Mouse (Mus musculus) brown adipose tissue, adult 24 weeks (tissue): ENCODE results near the gene Sbk2. TPM values are rescaled to one million over a fixed set of nuclear protein-coding genes. Genes with fewer than 3 reads are reported as not detected.

Source experiments
- H3K27ac ChIP-seq: fragments of 200-500 bp; replicated peaks from 2 replicates; pipeline ENCODE4 v1.5.1; 2012; ENCODE audit warnings: low read depth, mild to moderate bottlenecking, low read length
- H3K4me1 ChIP-seq: fragments of 200-500 bp; 2 replicates; pipeline ENCODE4 v1.6.1; 2012; ENCODE audit warnings: low read length, mixed read lengths; ENCODE audit not compliant: control insufficient read depth, insufficient read depth, insufficient read length
- H3K4me3 ChIP-seq: fragments of 200-500 bp; 2 replicates; pipeline ENCODE4 v1.5.1; 2012; ENCODE audit warnings: low read depth, mild to moderate bottlenecking, low read length, moderate library complexity; ENCODE audit not compliant: insufficient read depth
- polyA plus RNA-seq: library from polyadenylated mRNA; stranded (reverse); fragments of >200 nt; gene quantifications from 2 replicates; pipeline ENCODE4 v1.2.4, GENCODE M21; 2012; ENCODE audit not compliant: missing spikeins, insufficient read depth, insufficient read length

Gene Sbk2
- polyA plus RNA-seq, 1 experiment, result 5.4 TPM

GRCm38 (mm10) chr7:4972321-4973047 is 8.3 kb upstream of the Sbk2 start:
- no peak overlapping the region for H3K4me3 ChIP-seq
- peak overlapping the region; percentile 32 for H3K27ac ChIP-seq
- peaks cover 2% of the 10 kb centered on the region; the same call in 1 of the 2 replicates for H3K4me1 ChIP-seq

DNA sequence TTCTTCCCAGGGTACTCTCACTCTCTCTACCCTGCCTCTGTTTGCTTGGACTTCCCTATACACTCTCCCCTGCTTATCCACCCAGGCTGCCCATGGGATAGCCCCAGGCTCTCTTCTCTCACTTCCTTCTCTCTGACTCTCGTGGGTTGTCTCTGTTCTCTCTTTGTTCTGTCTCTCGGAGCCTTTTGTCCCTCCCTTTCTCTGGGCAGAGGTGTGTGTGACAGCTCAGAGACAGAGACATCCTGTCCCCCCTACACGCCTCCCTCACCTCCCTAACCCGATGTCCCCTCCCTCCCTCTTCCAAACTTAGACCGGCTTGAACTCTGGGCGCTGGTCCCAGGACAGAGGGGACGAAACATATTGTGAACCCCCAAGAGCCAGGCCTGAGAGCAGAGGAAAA is 7.5 kb upstream of the Sbk2 start:
- Histone ChIP-seq H3K4me1 (peaks cover 2% of the 10 kb centered on the region; the same call in 1 of the 2 replicates), H3K4me3 (no peak overlapping the region), H3K27ac (no peak overlapping the region)

DNA sequence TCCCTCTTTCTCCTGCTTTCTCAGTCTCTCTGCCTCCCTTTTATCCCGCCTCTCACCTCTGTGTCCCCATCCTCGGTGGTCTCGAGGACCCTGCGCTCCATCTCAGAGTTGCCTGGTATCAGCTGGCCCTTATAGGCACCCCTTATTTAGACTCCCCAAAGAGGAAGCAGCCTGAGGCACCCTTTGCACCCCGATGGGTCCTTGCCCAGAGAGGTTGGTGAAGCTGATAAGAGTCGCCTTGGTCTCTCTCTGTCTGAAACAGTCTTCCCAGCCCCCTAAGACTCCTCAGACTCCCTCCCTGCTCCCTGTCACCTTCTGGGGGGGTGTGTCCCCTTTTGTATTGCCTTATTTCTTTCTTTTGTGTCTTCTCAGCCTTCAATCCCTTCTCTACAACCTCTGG is 6.9 kb upstream of the Sbk2 start, which contains the start of gene Sbk3:
TSS of gene Sbk3 (minus strand) at position 101 of the 400 bp plus-strand sequence.
- peak within 1 kb of the TSS; percentile 32; the same call in 1 of the 2 replicates for H3K27ac ChIP-seq
- H3K4me3 ChIP-seq, result no peak within 1 kb of the TSS
- H3K4me1 ChIP-seq, result peaks cover 2% of the 10 kb centered on the region; the same call in 1 of the 2 replicates

GRCm38 (mm10) chr7:4964988-4965387 is 782 bp upstream of the Sbk2 start:
- Histone ChIP-seq H3K4me1 (no peaks in the 10 kb centered on the region), H3K27ac (no peak overlapping the region), H3K4me3 (no peak overlapping the region)

DNA sequence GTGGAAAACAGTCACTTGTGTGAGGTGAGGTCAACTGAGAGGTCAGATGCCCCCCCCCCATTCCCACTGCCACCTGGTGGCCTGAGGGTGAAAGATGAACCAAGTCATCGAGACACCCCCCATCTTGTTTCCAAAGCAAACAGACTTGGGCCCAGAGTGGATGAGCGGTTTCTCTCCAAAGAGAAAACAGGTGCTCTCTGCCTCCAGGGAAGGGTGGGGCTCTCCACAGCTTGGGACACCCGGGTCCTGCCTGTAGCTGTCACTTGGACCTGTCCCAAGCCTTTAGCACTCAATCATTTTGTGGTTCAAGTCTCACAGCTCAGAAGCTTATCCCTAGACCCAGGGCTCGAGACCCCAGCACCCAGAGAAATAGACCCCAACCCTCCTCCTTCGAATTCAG is 679 bp downstream of the Sbk2 start:
- no peak overlapping the region for H3K27ac ChIP-seq
- H3K4me3 ChIP-seq, result 0 out of 2 replicates have a peak overlapping the region, but pooled peaks have one; percentile 32
- no peaks in the 10 kb centered on the region for H3K4me1 ChIP-seq

- H3K4me1 ChIP-seq, result no peaks in the 10 kb centered on the region; the same call in 1 of the 2 replicates
- no peak overlapping the region for H3K27ac ChIP-seq
These were observed 6.8 kb downstream of the Sbk2 start for GRCm38 (mm10) chr7:4957361-4957760.

GRCm38 (mm10) chr7:4953815-4954445 is 10.3 kb downstream of the Sbk2 start:
- H3K27ac ChIP-seq, result no peak overlapping the region
- H3K4me1 ChIP-seq, result peaks cover 3% of the 10 kb centered on the region; the same call in 1 of the 2 replicates
- H3K4me3 ChIP-seq, result no peak overlapping the region

More at GRCm38 (mm10) chr7:4957361-4957760, 6.8 kb downstream of the Sbk2 start:
- H3K4me3 ChIP-seq, result no peak overlapping the region

DNA sequence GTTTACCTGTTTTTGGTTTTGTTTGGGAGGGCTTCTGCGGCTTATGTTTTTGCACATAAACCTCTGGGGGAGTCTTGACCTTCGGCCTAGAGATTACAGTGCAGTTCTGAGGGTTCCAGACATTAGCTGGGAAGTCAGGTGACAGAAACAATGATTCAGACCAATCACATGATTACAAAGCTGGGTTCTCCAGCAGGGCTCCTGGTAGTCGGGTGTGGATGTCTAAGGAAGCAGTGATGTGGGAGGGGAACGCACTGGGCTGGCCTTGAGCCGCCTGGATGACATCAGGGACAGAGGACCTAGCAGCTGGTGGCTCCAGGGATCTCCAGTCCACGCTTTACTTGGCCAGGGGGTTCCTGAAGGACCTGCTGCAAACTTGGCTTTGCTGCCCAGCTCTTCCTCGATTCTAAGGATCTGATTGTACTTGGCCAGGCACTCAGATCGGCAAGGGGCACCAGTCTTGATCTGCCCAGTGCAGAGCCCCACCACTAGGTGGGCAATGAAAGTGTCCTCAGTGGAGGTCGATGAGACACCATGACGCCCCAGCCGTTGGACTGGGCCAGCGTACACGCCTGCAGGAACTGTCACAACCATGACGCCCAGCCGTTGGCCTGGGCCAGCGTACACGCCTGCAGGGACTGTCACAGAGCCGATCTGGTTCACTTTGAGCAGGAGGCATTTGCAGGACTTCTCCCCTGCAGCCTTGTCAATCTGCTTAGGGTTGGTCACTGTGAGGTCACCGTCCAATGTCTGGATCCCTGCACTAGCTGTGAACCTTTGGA is 13.5 kb downstream of the Sbk2 start:
- H3K27ac ChIP-seq, result no peak overlapping the region
- peaks cover 3% of the 10 kb centered on the region; the same call in 1 of the 2 replicates for H3K4me1 ChIP-seq
- H3K4me3 ChIP-seq, result no peak overlapping the region

GRCm38 (mm10) chr7:4948386-4948785 is 15.8 kb downstream of the Sbk2 start:
- peaks cover 3% of the 10 kb centered on the region; the same call in 1 of the 2 replicates for H3K4me1 ChIP-seq
- no peak overlapping the region for H3K4me3 ChIP-seq
- H3K27ac ChIP-seq, result no peak overlapping the region

DNA sequence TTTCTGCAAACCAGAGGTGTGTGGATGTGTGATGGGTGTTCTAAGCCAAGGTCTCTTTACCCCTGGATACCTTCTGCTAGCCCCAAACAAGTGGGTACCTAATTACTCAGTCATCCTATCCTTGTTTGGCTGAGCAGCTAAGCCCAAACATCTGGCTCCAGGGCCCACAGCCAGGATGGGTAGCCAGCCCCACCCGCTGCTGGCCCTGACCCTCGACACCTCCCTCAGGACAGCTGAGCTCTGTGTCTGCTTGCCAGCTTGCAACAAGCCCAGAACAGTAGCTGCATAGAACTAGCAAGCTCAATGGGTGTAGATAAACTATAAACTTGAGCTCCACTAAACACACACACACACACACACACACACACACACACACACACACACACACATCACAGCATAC is 16.4 kb downstream of the Sbk2 start:
- Histone ChIP-seq H3K4me3 (no peak overlapping the region), H3K27ac (no peak overlapping the region), H3K4me1 (peaks cover 3% of the 10 kb centered on the region; the same call in 1 of the 2 replicates)

- Histone ChIP-seq H3K4me3 (peak overlapping the region; percentile 56), H3K27ac (peak overlapping the region; percentile 55), H3K4me1 (no peaks in the 10 kb centered on the region)
These were observed 20.9 kb downstream of the Sbk2 start for GRCm38 (mm10) chr7:4943223-4943815.

GRCm38 (mm10) chr7:4942673-4943072 is 21.5 kb downstream of the Sbk2 start:
- Histone ChIP-seq H3K27ac (no peak overlapping the region), H3K4me1 (no peaks in the 10 kb centered on the region), H3K4me3 (no peak overlapping the region)

GRCm38 (mm10) chr7:4940068-4940479 is 24.1 kb downstream of the Sbk2 start:
- Histone ChIP-seq H3K4me1 (no peaks in the 10 kb centered on the region), H3K27ac (no peak overlapping the region), H3K4me3 (no peak overlapping the region)

DNA sequence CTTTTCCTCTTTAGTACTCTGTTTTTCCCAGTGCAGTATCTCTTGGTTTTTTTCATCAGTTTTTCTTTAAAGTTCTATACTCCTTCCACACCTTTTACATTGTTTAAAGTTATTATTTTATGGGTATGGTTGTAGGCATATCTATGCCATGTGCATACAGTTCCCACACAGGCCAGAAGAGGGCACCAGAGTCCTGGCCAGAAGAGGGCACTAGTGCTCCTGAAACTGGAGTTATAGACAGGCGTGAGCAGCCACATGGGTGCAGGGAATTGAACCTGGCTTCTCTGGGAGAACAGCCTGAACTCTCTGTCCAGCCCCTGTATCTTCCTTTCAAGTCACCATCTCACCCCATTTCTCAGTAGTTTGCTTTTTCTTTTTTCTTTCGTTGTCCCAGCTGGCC is 25.8 kb downstream of the Sbk2 start:
- Histone ChIP-seq H3K4me1 (no peaks in the 10 kb centered on the region), H3K27ac (no peak overlapping the region), H3K4me3 (no peak overlapping the region)

- Histone ChIP-seq H3K4me1 (no peaks in the 10 kb centered on the region), H3K4me3 (no peak overlapping the region), H3K27ac (no peak overlapping the region)
These were observed 26.8 kb downstream of the Sbk2 start for GRCm38 (mm10) chr7:4937392-4937791.
